Comparison of ENCODE assay signal across 16 mouse cellular contexts in the genomic region with DNA sequence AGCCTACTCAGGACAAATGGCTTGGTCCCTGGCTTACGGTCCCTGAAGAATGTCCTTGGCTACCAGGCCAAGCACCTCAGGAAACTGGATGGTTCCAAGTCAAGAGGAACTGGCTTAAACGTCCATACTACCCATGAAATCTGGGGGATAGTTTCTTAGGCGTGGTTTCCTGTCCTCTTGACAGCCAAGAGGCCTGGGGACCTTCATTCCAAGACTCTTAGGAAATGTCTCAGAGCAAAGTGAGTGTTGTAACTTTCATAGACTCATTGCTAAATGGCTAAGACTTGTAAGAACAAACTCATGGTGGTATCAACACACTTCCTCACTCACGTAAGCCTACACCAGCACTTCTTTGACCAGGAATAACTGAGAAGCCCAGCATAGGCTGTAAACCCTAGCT. TPM values are rescaled to one million over a fixed set of nuclear protein-coding genes. Genes with fewer than 3 reads are reported as not detected.
A peak's percentile ranks its signal among the peaks of the same experiment; 100 is the strongest.
DNase-seq lines count a peak whose midpoint lies in the region; TF ChIP-seq lines count a peak whose summit lies in the region.
"Had no signal": no experiment of that assay in that cellular context is flagged by ENCODE, and none has a peak within 500 bp of the region (broad histone marks: within the 10 kb centered on the region; RNA-seq: fewer than 3 reads in every experiment).

No protein-coding gene starts in this region.

- no peak for TF ChIP-seq POLR2A in bone marrow macrophage, adult 2 months (IDR thresholded peaks at IDR 0.05; ENCODE audit: borderline replicate concordance, low read depth, low read length)

- 27% methylated on average over 4 of the region's 4 CpGs for WGBS in macrophage (ENCODE audit: missing documents)

- peak; percentile 68 for DNase-seq in heart, adult 8-10 months (ENCODE audit: low spot score)
- DNase-seq in heart, postnatal 4 days = no peak
- DNase-seq in 416B (ENCODE audit: low read depth) = peak; percentile 85
- no peak for DNase-seq in testis, postnatal 14 days (ENCODE audit: low spot score)
- DNase-seq in frontal cortex, adult 2 months (ENCODE audit: extremely low spot score in 1 of 2, low spot score in 1 of 2) = no peak
- DNase-seq: cerebellum, adult 9-10 months; gastrocnemius, postnatal 14 days; kidney, adult 11 months; kidney, postnatal 14 days had no signal

- H3K36me3 ChIP-seq in macrophage (ENCODE audit: inconsistent target) = no peaks in the 10 kb centered on the region
- H3K36me3 ChIP-seq: forebrain, embryonic 10.5 days; limb, embryonic 13.5 days; midbrain, embryonic 10.5 days; neural tube, embryonic 12.5 days; stomach, embryonic 15.5 days had no signal

- no peak overlapping the region for H3K4me3 ChIP-seq in bone marrow macrophage, adult 2 months (ENCODE audit: insufficient read depth, low read length)
- H3K4me3 ChIP-seq in macrophage (ENCODE audit: inconsistent target) = no peak overlapping the region
- H3K4me3 ChIP-seq: forebrain, embryonic 10.5 days; limb, embryonic 13.5 days; midbrain, embryonic 10.5 days; neural tube, embryonic 12.5 days; stomach, embryonic 15.5 days had no signal

- H3K27ac ChIP-seq in bone marrow macrophage, adult 2 months (ENCODE audit: insufficient read depth, low read depth, low read length) = peak overlapping the region; percentile 85
- H3K27ac ChIP-seq in macrophage = peak overlapping the region; percentile 62
- H3K27ac ChIP-seq: forebrain, embryonic 10.5 days; limb, embryonic 13.5 days; midbrain, embryonic 10.5 days; neural tube, embryonic 12.5 days; stomach, embryonic 15.5 days had no signal

- no peaks in the 10 kb centered on the region for H3K79me2 ChIP-seq in macrophage (ENCODE audit: inconsistent target)

- H3K4me1 ChIP-seq in bone marrow macrophage, adult 2 months (ENCODE audit: control insufficient read depth, insufficient read depth, low read length) = peaks cover 46% of the 10 kb centered on the region
- H3K4me1 ChIP-seq: forebrain, embryonic 10.5 days; limb, embryonic 13.5 days; midbrain, embryonic 10.5 days; neural tube, embryonic 12.5 days; stomach, embryonic 15.5 days had no signal

- TF ChIP-seq CTCF in bone marrow macrophage, adult 2 months (IDR thresholded peaks at IDR 0.05; ENCODE audit: low read depth, low read length) = no peak

RNA-seq across cellular contexts. Expression of gene Fbxo22, which starts 46.9 kb away (rescaled TPM):
- total RNA-seq in heart, adult 8-10 months (2022) = 10 to 100 TPM; 31.0 to 34.3 (median 33.3) TPM
- 10 to 100 TPM; 33.7 to 33.8 TPM for total RNA-seq in heart, postnatal 4 days (2021)
- 27.9 and 29.4 TPM in 2 replicates for polyA plus RNA-seq in bone marrow macrophage, adult 2 months (2012; ENCODE audit: insufficient read depth, insufficient read length, missing spikeins)
- total RNA-seq in macrophage (2018; cell fraction: chromatin; rRNA removed) = 10 to 100 TPM; 34.9 to 75.8 (median 57.7) TPM
- 10 to 100 TPM; 21.2 to 39.0 (median 31.7) TPM for total RNA-seq in macrophage (2018; cell fraction: cytosol; rRNA removed)
- 10 to 100 TPM; 33.5 to 90.9 (median 56.7) TPM for total RNA-seq in macrophage (2018; cell fraction: nucleus; rRNA removed)
- polyA plus RNA-seq in macrophage (2018) = 38.0 to 41.7 TPM (median 41.3 TPM) in 3 replicates
- polyA plus RNA-seq in frontal cortex, adult 2 months (2012; rRNA removed) = 30.8 and 33.5 TPM in 2 replicates

Comparison
In these comparisons a context has a peak if more than half of its experiments do, and no peak if none do; other contexts are left out.
1. DNase-seq: peak in heart, adult 8-10 months (single experiment) and 416B (single experiment); none in heart, postnatal 4 days (single experiment), testis, postnatal 14 days (single experiment) and frontal cortex, adult 2 months (0 of 2).